Mouse (Mus musculus) CH12.LX (cell line): ENCODE data around the gene Mprip.

ENCODE experiments used
- CHD1 ChIP-seq: IDR thresholded peaks from 2 replicates; pipeline ENCODE4 v1.6.1; 2012; ENCODE audit warnings: low read depth, low read length, improper control_type of control experiment, inconsistent platforms
- CTCF ChIP-seq, 2 experiments: IDR thresholded peaks in 1 of 2; conservative IDR thresholded peaks in 1 of 2; 2 replicates each; pipeline ENCODE4 v1.5.1; 2011 to 2012; ENCODE audit warnings: low read depth in 2 of 2, low read length in 2 of 2, improper control_type of control experiment in 1 of 2, inconsistent platforms in 1 of 2, mild to moderate bottlenecking in 1 of 2, moderate library complexity in 1 of 2
- E2F4 ChIP-seq: IDR thresholded peaks from 2 replicates; pipeline ENCODE4 v1.6.1; 2011; ENCODE audit warnings: low read depth, low read length, improper control_type of control experiment; ENCODE audit not compliant: insufficient replicate concordance
- EP300 ChIP-seq: IDR thresholded peaks from 2 replicates; pipeline ENCODE4 v1.6.1; 2011; ENCODE audit warnings: low read length, improper control_type of control experiment
- JUND ChIP-seq: conservative IDR thresholded peaks from 2 replicates; pipeline ENCODE4 v1.6.1; 2011; ENCODE audit warnings: low read depth, low read length, improper control_type of control experiment
- MAX ChIP-seq: IDR thresholded peaks from 2 replicates; pipeline ENCODE4 v1.6.1; 2011; ENCODE audit warnings: low read length, improper control_type of control experiment
- POLR2A ChIP-seq: IDR thresholded peaks from 2 replicates; pipeline ENCODE4 v1.6.1; 2011; ENCODE audit warnings: low read depth, mild to moderate bottlenecking, improper control_type of control experiment, low read length
- POLR2AphosphoS2 ChIP-seq: IDR thresholded peaks from 2 replicates; pipeline ENCODE4 v1.6.1; 2011; ENCODE audit warnings: low read depth, low read length, improper control_type of control experiment
- TBP ChIP-seq: conservative IDR thresholded peaks from 2 replicates; pipeline ENCODE4 v1.6.1; 2011; ENCODE audit warnings: low read depth, low read length, improper control_type of control experiment
- TCF12 ChIP-seq: IDR thresholded peaks from 2 replicates; pipeline ENCODE4 v1.6.1; 2014; ENCODE audit warnings: low read depth, mild to moderate bottlenecking, inconsistent platforms, low read length, improper control_type of control experiment
- USF2 ChIP-seq: conservative IDR thresholded peaks from 2 replicates; pipeline ENCODE4 v1.6.1; 2011; ENCODE audit warnings: low read depth, low read length, improper control_type of control experiment
- ZNF384 ChIP-seq: IDR thresholded peaks from 2 replicates; pipeline ENCODE4 v1.6.1; 2012; ENCODE audit warnings: low read depth, low read length, improper control_type of control experiment, inconsistent platforms

DNA sequence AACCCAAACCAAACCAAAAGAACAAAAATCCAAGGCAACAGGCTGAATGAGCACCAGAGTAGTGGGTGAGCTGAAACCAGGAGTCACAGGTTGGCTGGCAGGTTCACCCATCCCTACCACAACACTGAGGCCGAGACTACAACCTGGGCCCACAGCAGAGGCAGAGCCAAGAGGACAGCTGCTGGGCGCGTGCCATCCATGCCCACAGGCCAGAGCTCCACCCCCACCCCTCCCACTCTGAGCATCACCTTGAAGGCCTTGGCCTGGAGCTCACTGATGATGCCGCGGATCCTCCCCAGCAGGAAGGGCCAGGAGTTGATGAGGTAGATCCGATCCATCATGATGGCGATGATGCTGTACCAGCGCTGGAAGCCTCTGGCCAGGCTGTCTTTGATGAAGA is 140.8 kb downstream of the Mprip start:
- TF ChIP-seq POLR2A (no peak), POLR2AphosphoS2 (no peak), CHD1 (no peak), ZNF384 (no peak), EP300 (no peak), CTCF (conservative IDR thresholded peaks at IDR 0.05 in 1 of 2, IDR thresholded peaks at IDR 0.05 in 1 of 2; ENCODE audit: low read depth in 2 of 2, low read length in 2 of 2) (no peak), TCF12 (no peak), E2F4 (no peak), MAX (no peak), JUND (no peak), TBP (no peak), USF2 (no peak)
